Mouse (Mus musculus) mammary gland, adult 2 months (tissue): ENCODE results near the gene Pde7b. TPM values are rescaled to one million over a fixed set of nuclear protein-coding genes. Genes with fewer than 3 reads are reported as not detected.

Experiments
- polyA plus RNA-seq: library from polyadenylated mRNA; depleted of rRNA; stranded (reverse); fragments of >200 nt; gene quantifications from 2 replicates; pipeline ENCODE4 v1.2.3, GENCODE M21; 2012; ENCODE audit warnings: low replicate concordance; rRNA removed

Gene Pde7b
- polyA plus RNA-seq = 11.3 and 14.4 TPM in 2 replicates

GRCm38 (mm10) chr10:20724906-20725305, at the start of gene Pde7b:
Gene Pde7b (minus strand): TSS chr10:20725078.

Other genes starting within 250 kb of the Pde7b start
- 1.4 and 2.3 TPM in 2 replicates for gene Ahi1, start 227.5 kb upstream of the Pde7b start, polyA plus RNA-seq